Mouse (Mus musculus) stomach, embryonic 15.5 days (tissue): ENCODE results near the gene Taf8. TPM values are rescaled to one million over a fixed set of nuclear protein-coding genes. Genes with fewer than 3 reads are reported as not detected.

ENCODE experiments used
- ATAC-seq: fragments of 200-750 bp; cut with Nextera tagmentation; 2 replicates; pipeline ENCODE4 v1.8.0; 2017; ENCODE audit warnings: low read depth, moderate number of reproducible peaks, moderate TSS enrichment; ENCODE audit not compliant: insufficient read depth, low FRiP score
- H3K27ac ChIP-seq: fragments of 300-500 bp; sonication (generic); 2 replicates; pipeline ENCODE4 v1.5.1; 2015; ENCODE audit warnings: mild to moderate bottlenecking, inconsistent platforms
- H3K27me3 ChIP-seq: fragments of 300-500 bp; sonication (generic); replicated peaks from 2 replicates; pipeline ENCODE4 v1.6.1; 2015; ENCODE audit warnings: inconsistent platforms
- H3K36me3 ChIP-seq: fragments of 300-500 bp; sonication (generic); 2 replicates; pipeline ENCODE4 v1.6.1; 2015; ENCODE audit warnings: inconsistent platforms
- H3K4me1 ChIP-seq: fragments of 300-500 bp; sonication (generic); 2 replicates; pipeline ENCODE4 v1.6.1; 2015; ENCODE audit warnings: inconsistent platforms
- H3K4me2 ChIP-seq: fragments of 300-500 bp; sonication (generic); 2 replicates; pipeline ENCODE4 v1.6.1; 2015; ENCODE audit warnings: mild to moderate bottlenecking, inconsistent platforms
- H3K4me3 ChIP-seq: fragments of 300-500 bp; sonication (generic); replicated peaks from 2 replicates; pipeline ENCODE4 v1.5.1; 2015; ENCODE audit warnings: inconsistent platforms
- H3K9ac ChIP-seq: fragments of 300-500 bp; sonication (generic); 2 replicates; pipeline ENCODE4 v1.6.1; 2015; ENCODE audit warnings: inconsistent platforms
- H3K9me3 ChIP-seq: fragments of 300-500 bp; sonication (generic); 2 replicates; pipeline ENCODE4 v1.6.1; 2016; ENCODE audit warnings: inconsistent platforms
- WGBS: fragments of 180-500 bp; shearing (Covaris S2); methylation state at CpG from one replicate; pipeline ENCODE4 v1.1.7; 2015; 5-methylcytosine and 5-hydroxymethylcytosine counted together
- polyA plus RNA-seq: library from polyadenylated mRNA; unstranded; fragments of >200 nt; fragmentation: Nextera tagmentation; extraction: Ambion mirVana; gene quantifications from 2 replicates; pipeline ENCODE4 v1.2.1, GENCODE M21; 2015

The Taf8 gene
- polyA plus RNA-seq, 1 experiment from 2014 or later, result 23.3 TPM

DNA sequence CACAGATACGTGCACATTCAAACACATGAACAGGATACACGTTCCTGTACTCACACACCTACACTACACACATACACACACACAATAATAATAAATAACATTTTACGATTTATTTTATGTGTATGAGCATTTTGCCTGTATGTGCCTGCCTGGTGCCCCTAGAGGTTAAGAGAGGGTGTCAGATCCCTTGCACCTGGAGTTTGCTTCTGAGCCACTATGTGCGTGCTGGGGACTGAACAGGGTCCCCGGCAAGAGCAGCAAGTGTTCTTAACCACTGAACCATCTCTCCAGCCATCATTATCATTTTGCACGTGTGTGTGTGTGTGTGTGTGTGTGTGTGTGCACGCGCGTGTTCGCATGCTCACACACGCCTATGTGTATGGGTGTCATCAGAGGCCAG lies 27.5 kb upstream of the Taf8 start:
- no peak overlapping the region for H3K4me3 ChIP-seq

GRCm38 (mm10) chr17:47528919-47529318 lies 26.8 kb upstream of the Taf8 start:
- Histone ChIP-seq H3K4me3 (no peak overlapping the region), H3K9me3 (no peaks in the 10 kb centered on the region), H3K4me1 (peaks cover 31% of the 10 kb centered on the region), H3K27ac (peak overlapping the region; percentile 94; the same call in 1 of the 2 replicates), H3K36me3 (no peaks in the 10 kb centered on the region), H3K27me3 (no peaks in the 10 kb centered on the region), H3K4me2 (no peak overlapping the region), H3K9ac (no peak overlapping the region)
- no peak for ATAC-seq
- 71% methylated on average over 8 of the region's 8 CpGs for WGBS

More for the DNA sequence above, 27.5 kb upstream of the Taf8 start:
- 88% methylated on average over 11 of the region's 11 CpGs for WGBS
- H3K4me1 ChIP-seq, result peaks cover 28% of the 10 kb centered on the region
- no peaks in the 10 kb centered on the region for H3K27me3 ChIP-seq
- no peaks in the 10 kb centered on the region for H3K36me3 ChIP-seq
- no peak for ATAC-seq
- no peak overlapping the region for H3K9ac ChIP-seq
- no peak overlapping the region for H3K4me2 ChIP-seq
- no peak overlapping the region for H3K27ac ChIP-seq
- no peaks in the 10 kb centered on the region for H3K9me3 ChIP-seq

DNA sequence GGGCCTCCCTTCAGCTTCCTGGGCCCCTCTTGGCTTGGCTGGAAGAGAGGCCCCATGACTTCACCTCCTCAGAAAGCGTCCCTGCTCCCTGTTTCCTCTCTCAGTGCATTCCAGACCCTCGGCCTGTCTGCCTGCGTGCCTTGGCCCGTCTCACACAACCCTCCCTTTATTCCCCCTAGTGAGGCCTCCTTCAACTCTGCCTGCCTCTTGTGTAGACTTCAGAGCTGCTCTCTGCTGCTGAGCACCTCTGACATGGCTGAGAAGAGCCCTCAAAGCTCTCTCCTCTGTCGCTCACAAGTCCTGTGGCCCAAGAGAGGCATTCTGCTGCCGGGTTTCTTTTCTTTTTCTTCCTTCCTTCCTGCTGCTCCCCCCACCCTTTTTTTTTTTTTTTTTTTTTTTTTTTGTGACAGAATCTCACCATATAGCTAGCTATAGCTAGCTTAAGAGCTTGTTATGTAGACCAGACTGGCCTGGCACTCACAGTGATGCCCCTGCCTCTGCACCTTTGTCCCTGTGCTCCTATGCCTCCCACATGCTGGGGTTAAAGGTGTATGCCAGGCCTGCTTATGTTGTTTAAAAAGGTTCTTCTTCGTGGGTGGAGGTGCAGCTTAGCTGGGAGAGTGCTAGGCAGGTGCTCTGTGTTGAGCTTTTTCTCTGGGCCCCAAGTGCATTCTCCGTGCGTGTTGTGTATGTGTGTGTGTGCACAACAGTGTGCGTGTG lies 25.6 kb upstream of the Taf8 start:
- peak overlapping the region; percentile 31 for H3K4me2 ChIP-seq
- H3K36me3 ChIP-seq, result no peaks in the 10 kb centered on the region
- peak overlapping the region; percentile 94 for H3K27ac ChIP-seq
- H3K4me1 ChIP-seq, result peaks cover 41% of the 10 kb centered on the region
- H3K4me3 ChIP-seq, result no peak overlapping the region
- H3K9me3 ChIP-seq, result no peaks in the 10 kb centered on the region
- ATAC-seq, result peak; percentile 76
- WGBS, result 26% methylated on average over 10 of the region's 10 CpGs
- H3K27me3 ChIP-seq, result no peaks in the 10 kb centered on the region
- H3K9ac ChIP-seq, result no peak overlapping the region

- 64% methylated on average over 17 of the region's 17 CpGs for WGBS
- H3K4me2 ChIP-seq, result peak overlapping the region; percentile 31
- 0 out of 2 replicates have a peak, but pooled peaks have one; percentile 5 for ATAC-seq
- peaks cover 48% of the 10 kb centered on the region for H3K4me1 ChIP-seq
- H3K4me3 ChIP-seq, result no peak overlapping the region
- H3K9me3 ChIP-seq, result no peaks in the 10 kb centered on the region
- H3K27ac ChIP-seq, result peak overlapping the region; percentile 94
- no peaks in the 10 kb centered on the region for H3K27me3 ChIP-seq
- no peaks in the 10 kb centered on the region for H3K36me3 ChIP-seq
- no peak overlapping the region for H3K9ac ChIP-seq
These were observed 24.9 kb upstream of the Taf8 start for GRCm38 (mm10) chr17:47526856-47527520.

GRCm38 (mm10) chr17:47524991-47525390 lies 22.9 kb upstream of the Taf8 start:
- ATAC-seq, result no peak
- H3K4me3 ChIP-seq, result no peak overlapping the region
- H3K4me1 ChIP-seq, result peaks cover 59% of the 10 kb centered on the region
- 76% methylated on average over 6 of the region's 6 CpGs for WGBS
- H3K4me2 ChIP-seq, result no peak overlapping the region
- H3K27me3 ChIP-seq, result no peaks in the 10 kb centered on the region
- peak overlapping the region; percentile 67; the same call in 1 of the 2 replicates for H3K27ac ChIP-seq
- H3K9ac ChIP-seq, result no peak overlapping the region
- no peaks in the 10 kb centered on the region for H3K9me3 ChIP-seq
- H3K36me3 ChIP-seq, result no peaks in the 10 kb centered on the region

DNA sequence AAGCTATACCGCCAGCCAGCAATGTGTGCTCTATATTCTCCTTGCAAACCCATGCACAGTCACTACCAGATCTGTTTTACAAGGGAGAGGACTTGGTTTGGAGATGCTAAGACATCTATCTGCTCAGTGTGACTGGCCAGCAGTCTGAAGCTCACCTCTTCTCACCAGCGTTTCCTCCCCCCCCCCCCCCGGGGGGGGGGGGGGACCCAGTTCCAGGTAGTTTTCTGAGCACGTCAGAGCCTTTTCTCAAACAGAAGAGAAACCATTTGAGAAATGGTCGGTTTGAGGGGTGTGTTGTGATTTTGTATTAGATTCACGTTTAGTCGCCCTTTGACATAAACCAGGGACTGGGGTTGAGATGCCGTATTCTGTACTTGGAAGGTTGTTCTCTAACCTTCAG lies 22.0 kb upstream of the Taf8 start:
- Histone ChIP-seq H3K4me1 (peaks cover 63% of the 10 kb centered on the region), H3K36me3 (no peaks in the 10 kb centered on the region), H3K27ac (peak overlapping the region; percentile 67; the same call in 1 of the 2 replicates), H3K4me2 (no peak overlapping the region), H3K9me3 (no peaks in the 10 kb centered on the region), H3K27me3 (no peaks in the 10 kb centered on the region), H3K4me3 (no peak overlapping the region), H3K9ac (no peak overlapping the region)
- no peak for ATAC-seq
- WGBS, result 63% methylated on average over 8 of the region's 8 CpGs

DNA sequence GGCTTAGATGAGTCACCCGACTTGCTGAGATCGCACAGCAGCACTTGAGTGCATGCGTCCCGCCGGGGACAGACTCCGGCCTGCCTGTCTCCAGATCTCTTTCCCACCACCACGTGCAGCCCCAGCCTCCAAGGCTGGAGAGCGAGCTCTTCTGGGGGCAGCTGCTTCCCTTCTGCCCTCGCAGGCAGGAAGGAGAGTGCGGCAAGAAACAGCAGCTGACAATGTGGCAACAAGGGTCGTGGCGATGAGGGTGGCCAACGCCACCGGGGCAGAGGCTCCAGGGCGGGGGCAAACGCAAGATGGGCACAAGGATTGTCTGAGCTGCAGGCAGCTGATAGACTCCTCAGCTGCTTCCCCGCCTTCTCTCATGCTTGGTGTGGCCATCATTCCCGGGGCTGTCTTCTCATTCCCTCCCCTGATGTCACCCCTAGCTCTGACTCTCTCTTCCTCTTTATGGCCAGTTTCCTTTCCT lies 21.2 kb upstream of the Taf8 start:
- H3K4me1 ChIP-seq, result peaks cover 60% of the 10 kb centered on the region
- no peak overlapping the region for H3K4me2 ChIP-seq

DNA sequence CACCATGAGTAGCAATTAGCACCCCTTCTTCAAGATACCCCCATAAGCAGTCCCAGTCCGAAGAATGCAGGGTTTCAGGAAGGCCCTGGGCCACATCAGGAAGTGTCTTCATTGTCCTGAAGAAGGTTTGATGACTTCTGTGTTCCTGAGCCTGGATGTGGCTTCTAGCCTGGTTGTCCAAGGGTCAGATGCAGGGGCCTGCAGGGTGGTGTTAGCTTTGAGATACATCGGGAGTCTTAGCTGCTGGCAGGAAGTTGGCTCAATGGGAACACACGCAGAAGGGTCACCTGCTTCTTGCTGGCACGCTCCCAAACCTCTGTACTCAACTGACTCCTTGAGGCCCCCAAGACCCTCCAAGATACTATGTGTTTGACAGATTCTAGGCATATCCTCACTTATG lies 20.4 kb upstream of the Taf8 start:
- 41% methylated on average over 4 of the region's 4 CpGs for WGBS
- no peaks in the 10 kb centered on the region for H3K9me3 ChIP-seq
- ATAC-seq, result no peak
- no peaks in the 10 kb centered on the region for H3K36me3 ChIP-seq
- H3K4me2 ChIP-seq, result peak overlapping the region; percentile 47
- no peak overlapping the region for H3K9ac ChIP-seq
- peak overlapping the region; percentile 98 for H3K27ac ChIP-seq
- H3K4me3 ChIP-seq, result no peak overlapping the region
- no peaks in the 10 kb centered on the region for H3K27me3 ChIP-seq
- H3K4me1 ChIP-seq, result peaks cover 60% of the 10 kb centered on the region

More for the DNA sequence above, 21.2 kb upstream of the Taf8 start:
- no peak overlapping the region for H3K9ac ChIP-seq
- H3K4me3 ChIP-seq, result no peak overlapping the region
- no peaks in the 10 kb centered on the region for H3K27me3 ChIP-seq
- WGBS, result 40% methylated on average over 18 of the region's 18 CpGs
- no peaks in the 10 kb centered on the region for H3K9me3 ChIP-seq
- H3K36me3 ChIP-seq, result no peaks in the 10 kb centered on the region
- no peak for ATAC-seq
- H3K27ac ChIP-seq, result peak overlapping the region; percentile 98

DNA sequence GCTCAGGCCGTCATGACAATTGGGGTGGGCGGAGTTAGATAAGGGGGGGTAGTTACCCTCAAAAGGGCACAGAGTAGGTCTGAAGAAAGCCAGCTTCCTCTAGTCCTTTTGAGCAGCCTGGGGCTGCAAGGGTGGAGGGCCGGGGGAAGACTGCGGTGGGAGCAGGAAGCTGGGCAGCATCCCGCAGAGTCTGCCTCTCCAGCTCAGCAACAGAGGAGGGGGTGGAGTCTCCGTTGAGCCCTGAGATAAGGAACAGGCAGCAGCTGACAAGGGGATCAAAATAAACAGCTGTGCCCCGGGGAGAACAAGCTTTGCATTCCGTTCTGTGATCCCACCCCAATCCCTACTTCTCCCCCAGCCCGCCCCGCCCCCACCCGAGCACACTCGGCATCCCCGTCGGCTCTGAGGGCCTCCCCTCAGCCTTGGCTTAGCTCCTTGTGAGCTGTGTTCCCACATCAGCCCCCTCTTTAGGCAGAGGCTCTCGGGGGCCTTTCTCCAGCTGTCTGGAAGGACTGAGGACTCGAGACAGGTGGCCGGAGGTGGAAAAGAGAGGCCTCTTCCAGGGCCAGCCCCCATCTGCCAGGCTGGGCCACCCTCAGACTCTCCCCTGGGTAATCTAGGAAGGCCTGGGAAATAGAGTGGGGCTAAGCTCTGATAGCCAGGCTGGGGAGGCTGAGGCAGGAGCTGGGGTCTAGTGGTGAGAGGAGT lies 19.6 kb upstream of the Taf8 start:
- no peaks in the 10 kb centered on the region for H3K9me3 ChIP-seq
- WGBS, result 2% methylated on average over 17 of the region's 17 CpGs
- no peaks in the 10 kb centered on the region for H3K27me3 ChIP-seq
- peak overlapping the region; percentile 47 for H3K4me2 ChIP-seq
- peak overlapping the region; percentile 98 for H3K27ac ChIP-seq
- H3K36me3 ChIP-seq, result no peaks in the 10 kb centered on the region
- ATAC-seq, result peak; percentile 85
- no peak overlapping the region for H3K9ac ChIP-seq
- peak overlapping the region; percentile 11; the same call in 1 of the 2 replicates for H3K4me3 ChIP-seq
- H3K4me1 ChIP-seq, result peaks cover 53% of the 10 kb centered on the region

GRCm38 (mm10) chr17:47518205-47518604 lies 16.1 kb upstream of the Taf8 start:
- Histone ChIP-seq H3K27me3 (no peaks in the 10 kb centered on the region), H3K4me2 (peak overlapping the region; percentile 23; the same call in 1 of the 2 replicates), H3K27ac (peak overlapping the region; percentile 95), H3K9ac (no peak overlapping the region), H3K4me1 (peaks cover 59% of the 10 kb centered on the region), H3K9me3 (no peaks in the 10 kb centered on the region), H3K4me3 (no peak overlapping the region), H3K36me3 (no peaks in the 10 kb centered on the region)
- WGBS, result 19% methylated on average over 8 of the region's 8 CpGs
- peak; percentile 21; the same call in 1 of the 2 replicates for ATAC-seq

DNA sequence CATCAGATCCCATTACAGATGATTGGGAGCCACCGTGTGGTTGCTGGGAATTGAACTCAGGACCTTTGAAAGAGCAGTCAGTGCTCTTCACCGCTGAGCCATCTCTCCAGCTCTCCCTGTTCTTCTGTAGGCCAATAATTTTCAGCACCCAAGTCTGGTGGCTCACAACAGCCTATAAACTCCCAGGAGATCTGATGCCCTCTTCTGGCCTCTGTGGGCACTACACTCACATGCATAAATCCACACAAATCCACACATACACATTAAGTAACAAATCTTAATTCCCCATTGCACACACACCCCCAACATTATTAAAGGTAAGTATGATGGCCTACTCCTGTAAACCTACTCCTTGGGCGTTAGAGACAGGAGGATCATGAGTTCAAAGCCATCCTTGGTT lies 14.1 kb upstream of the Taf8 start:
- no peaks in the 10 kb centered on the region for H3K36me3 ChIP-seq
- peaks cover 58% of the 10 kb centered on the region for H3K4me1 ChIP-seq
- no peak overlapping the region for H3K9ac ChIP-seq
- WGBS, result 97% methylated on average over 3 of the region's 3 CpGs
- no peak overlapping the region for H3K4me3 ChIP-seq
- H3K27me3 ChIP-seq, result no peaks in the 10 kb centered on the region
- no peak overlapping the region for H3K27ac ChIP-seq
- H3K9me3 ChIP-seq, result no peaks in the 10 kb centered on the region
- no peak for ATAC-seq
- H3K4me2 ChIP-seq, result no peak overlapping the region
